In the genomic region with DNA sequence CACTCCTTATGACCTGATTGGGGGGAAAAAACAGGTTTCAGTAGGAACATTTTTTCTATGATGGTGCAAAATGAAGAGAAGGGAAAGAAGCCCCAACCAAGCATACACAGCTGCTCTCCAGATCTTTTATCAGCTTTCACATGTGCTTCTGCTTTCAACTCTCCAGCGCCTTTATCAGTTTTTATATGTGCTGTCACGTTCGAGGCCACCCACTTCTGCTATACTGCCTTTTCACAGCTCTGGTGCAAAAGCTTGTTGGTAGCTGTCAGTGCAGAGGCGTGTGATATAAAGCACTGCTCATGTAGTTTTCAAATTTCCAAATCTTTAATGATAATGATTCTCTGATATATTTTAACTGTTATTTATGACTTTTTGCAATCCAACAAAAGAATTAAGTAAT, we compare ENCODE assay signal across 18 mouse cellular contexts.
"Had no signal": no experiment of that assay in that cellular context is flagged by ENCODE, and none has a peak within 500 bp of the region (broad histone marks: within the 10 kb centered on the region; RNA-seq: fewer than 3 reads in every experiment).

No protein-coding gene starts in this region.

- H3K4me1 ChIP-seq: limb, embryonic 12.5 days; liver, embryonic 13.5 days; lung, embryonic 15.5 days; megakaryocyte, embryonic 14.5 days; midbrain, embryonic 15.5 days; neural tube, embryonic 12.5 days; stomach, embryonic 15.5 days had no signal

- H3K36me3 ChIP-seq: limb, embryonic 12.5 days; liver, embryonic 13.5 days; lung, embryonic 15.5 days; midbrain, embryonic 15.5 days; neural tube, embryonic 12.5 days; stomach, embryonic 15.5 days had no signal

- H3K4me3 ChIP-seq: left cerebral cortex, adult 2 months; limb, embryonic 12.5 days; liver, embryonic 13.5 days; lung, embryonic 15.5 days; megakaryocyte, embryonic 14.5 days; midbrain, embryonic 15.5 days; neural tube, embryonic 12.5 days; stomach, embryonic 15.5 days had no signal

- H3K9me3 ChIP-seq: limb, embryonic 12.5 days; liver, embryonic 13.5 days; lung, embryonic 15.5 days; megakaryocyte, embryonic 14.5 days; midbrain, embryonic 15.5 days; neural tube, embryonic 12.5 days; stomach, embryonic 15.5 days had no signal

- ATAC-seq: inflammation-experienced regulatory T-cells, adult 6 months; intestine, postnatal 0 days; liver, postnatal 0 days; midbrain, embryonic 15.5 days had no signal

- DNase-seq: kidney, adult 8-10 months; kidney, postnatal 25 days; liver; liver, embryonic 13.5 days; liver, postnatal 0 days; lung, postnatal 14 days; retina, postnatal 1 day; thymus, postnatal 4 days had no signal

- H3K27me3 ChIP-seq: limb, embryonic 12.5 days; liver, embryonic 13.5 days; lung, embryonic 15.5 days; megakaryocyte, embryonic 14.5 days; midbrain, embryonic 15.5 days; neural tube, embryonic 12.5 days; stomach, embryonic 15.5 days had no signal

- H3K27ac ChIP-seq: left cerebral cortex, adult 2 months; limb, embryonic 12.5 days; liver, embryonic 13.5 days; lung, embryonic 15.5 days; macrophage; midbrain, embryonic 15.5 days; neural tube, embryonic 12.5 days; stomach, embryonic 15.5 days had no signal
